Mouse (Mus musculus) stomach, postnatal 0 days (tissue): Measurements from ENCODE around the gene Gm10309.

ENCODE experiments used
- CTCF ChIP-seq: IDR thresholded peaks from 2 replicates; pipeline ENCODE4 v1.5.1; 2016; ENCODE audit warnings: antibody characterized with exemption, low read depth, mild to moderate bottlenecking, moderate library complexity
- EP300 ChIP-seq: optimal IDR thresholded peaks from 2 replicates; pipeline ENCODE3; 2016; ENCODE audit warnings: antibody characterized with exemption

DNA sequence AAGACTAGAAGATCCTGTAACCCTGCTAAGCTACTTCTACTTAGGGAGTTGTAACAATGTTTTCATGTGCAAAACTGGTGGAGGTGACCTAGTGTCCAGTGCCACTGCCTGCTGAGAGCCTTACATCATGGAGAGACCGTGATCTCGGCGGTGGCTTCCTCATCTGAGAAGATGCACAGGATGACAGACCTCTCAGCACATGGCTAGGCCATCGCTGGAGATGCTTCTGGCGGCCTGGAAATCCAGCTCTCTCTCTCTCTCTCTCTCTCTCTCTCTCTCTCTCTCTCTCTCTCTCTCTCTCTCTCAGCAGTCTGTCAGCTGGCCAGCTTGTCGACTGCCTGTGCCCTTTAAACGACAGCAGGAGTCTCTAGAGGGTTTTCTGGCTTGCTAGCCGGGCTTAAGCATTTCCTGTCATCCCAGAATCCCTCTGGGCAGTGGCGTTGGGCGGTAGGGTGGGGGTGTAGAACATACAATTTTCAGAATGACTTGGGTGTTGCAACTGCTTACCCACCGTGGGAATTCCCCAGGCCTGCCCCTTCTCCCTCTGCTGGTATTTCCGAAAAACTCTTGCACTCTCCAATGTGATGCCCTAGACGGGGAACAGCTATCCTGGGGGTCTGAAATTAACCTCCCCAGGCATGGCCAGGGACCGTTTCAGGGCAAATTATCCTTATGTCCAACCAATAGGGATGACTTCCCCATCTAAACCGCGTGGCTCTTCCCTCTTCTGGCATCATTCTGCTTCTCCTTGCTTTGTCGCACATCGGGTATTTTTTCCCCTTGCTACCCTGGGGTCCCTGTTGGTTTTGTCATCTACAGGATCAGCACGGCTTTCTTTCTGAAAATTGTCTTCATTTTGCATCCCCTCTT, 2.5 kb upstream of the Gm10309 start:
- TF ChIP-seq CTCF (no peak), EP300 (no peak)
